8 mouse cellular contexts compared by ENCODE assay signal in genomic region chr15:96665889-96666288, GRCm38 (mm10). TPM values are rescaled to one million over a fixed set of nuclear protein-coding genes. Genes with fewer than 3 reads are reported as not detected.
DNase-seq lines count a peak whose midpoint lies in the region; ATAC-seq and TF ChIP-seq lines count a peak whose summit lies in the region.

No protein-coding gene starts in this region.

- no peaks in the 10 kb centered on the region for H3K9me3 ChIP-seq in heart, embryonic 12.5 days (replicated peaks)
- H3K9me3 ChIP-seq in kidney, embryonic 15.5 days (replicated peaks): no peaks in the 10 kb centered on the region
- no peaks in the 10 kb centered on the region for H3K9me3 ChIP-seq in midbrain, postnatal 0 days (ENCODE audit: low read length)
- H3K9me3 ChIP-seq in stomach, embryonic 15.5 days: no peaks in the 10 kb centered on the region

- peaks cover 11% of the 10 kb centered on the region for H3K4me1 ChIP-seq in heart, embryonic 12.5 days (replicated peaks)
- H3K4me1 ChIP-seq in kidney, embryonic 15.5 days: peaks cover 7% of the 10 kb centered on the region
- no peaks in the 10 kb centered on the region for H3K4me1 ChIP-seq in midbrain, postnatal 0 days (ENCODE audit: insufficient read depth, low read length)
- H3K4me1 ChIP-seq in stomach, embryonic 15.5 days: 0 out of 2 replicates have a peak, but pooled peaks cover 3% of the 10 kb centered on the region

- no peak overlapping the region for H3K4me3 ChIP-seq in heart, embryonic 12.5 days
- H3K4me3 ChIP-seq in kidney, embryonic 15.5 days (replicated peaks): no peak overlapping the region
- H3K4me3 ChIP-seq in midbrain, postnatal 0 days (ENCODE audit: low read depth, low read length): no peak overlapping the region
- H3K4me3 ChIP-seq in stomach, embryonic 15.5 days (replicated peaks): no peak overlapping the region

- no peak overlapping the region for H3K9ac ChIP-seq in heart, embryonic 12.5 days
- H3K9ac ChIP-seq in kidney, embryonic 15.5 days: no peak overlapping the region
- H3K9ac ChIP-seq in midbrain, postnatal 0 days (replicated peaks; ENCODE audit: low read length, poor library complexity, severe bottlenecking): no peak overlapping the region
- no peak overlapping the region for H3K9ac ChIP-seq in stomach, embryonic 15.5 days

- H3K27ac ChIP-seq in heart, embryonic 12.5 days (ENCODE audit: poor library complexity, severe bottlenecking): no peak overlapping the region
- no peak overlapping the region for H3K27ac ChIP-seq in kidney, embryonic 15.5 days
- H3K27ac ChIP-seq in midbrain, postnatal 0 days (ENCODE audit: low read depth, low read length): no peak overlapping the region
- H3K27ac ChIP-seq in stomach, embryonic 15.5 days: no peak overlapping the region

- DNase-seq in 416B (ENCODE audit: low read depth): peak; percentile 95
- DNase-seq in adrenal gland, adult 18-20 months (ENCODE audit: low spot score in 2 of 2): peak; percentile 45 to 59
- DNase-seq in embryo, embryonic 11.5 days (ENCODE audit: low read depth, low spot score): peak; percentile 75
- peak; percentile 72 for DNase-seq in liver
- peak; percentile 90 for DNase-seq in midbrain, postnatal 0 days (ENCODE audit: low spot score)

- 13% methylated on average over 3 of the region's 3 CpGs for WGBS in heart, embryonic 12.5 days
- 7% methylated on average over 3 of the region's 3 CpGs for WGBS in kidney, embryonic 15.5 days
- 10% methylated on average over 3 of the region's 3 CpGs for WGBS in midbrain, postnatal 0 days
- WGBS in stomach, embryonic 15.5 days: 10% methylated on average over 3 of the region's 3 CpGs

- ATAC-seq in heart, embryonic 12.5 days (ENCODE audit: insufficient number of reproducible peaks, low FRiP score): no peak
- ATAC-seq in kidney, embryonic 15.5 days (replicated peaks; ENCODE audit: low FRiP score): peak; percentile 79
- ATAC-seq in midbrain, postnatal 0 days (ENCODE audit: low FRiP score): no peak
- ATAC-seq in stomach, embryonic 15.5 days (ENCODE audit: insufficient read depth, low FRiP score, low read depth): peak; percentile 66; the same call in 1 of the 2 replicates

- no peaks in the 10 kb centered on the region for H3K27me3 ChIP-seq in heart, embryonic 12.5 days (replicated peaks)
- no peaks in the 10 kb centered on the region; the same call in 1 of the 2 replicates for H3K27me3 ChIP-seq in kidney, embryonic 15.5 days
- H3K27me3 ChIP-seq in midbrain, postnatal 0 days (ENCODE audit: insufficient read depth, low read length): no peaks in the 10 kb centered on the region
- no peaks in the 10 kb centered on the region for H3K27me3 ChIP-seq in stomach, embryonic 15.5 days (replicated peaks)

- H3K4me2 ChIP-seq in heart, embryonic 12.5 days: peak overlapping the region; percentile 58; the same call in 1 of the 2 replicates
- peak overlapping the region; percentile 55 for H3K4me2 ChIP-seq in kidney, embryonic 15.5 days
- no peak overlapping the region for H3K4me2 ChIP-seq in midbrain, postnatal 0 days (ENCODE audit: low read depth, low read length, poor library complexity, severe bottlenecking)
- peak overlapping the region; percentile 47 for H3K4me2 ChIP-seq in stomach, embryonic 15.5 days

- no peaks in the 10 kb centered on the region for H3K36me3 ChIP-seq in heart, embryonic 12.5 days
- H3K36me3 ChIP-seq in kidney, embryonic 15.5 days: no peaks in the 10 kb centered on the region
- no peaks in the 10 kb centered on the region for H3K36me3 ChIP-seq in midbrain, postnatal 0 days (ENCODE audit: insufficient read depth, low read length)
- no peaks in the 10 kb centered on the region for H3K36me3 ChIP-seq in stomach, embryonic 15.5 days

- TF ChIP-seq CTCF in midbrain, postnatal 0 days (IDR thresholded peaks at IDR 0.05): peak; percentile 79

RNA-seq across cellular contexts. Expression of gene Slc38a1, which starts 23.2 kb away (rescaled TPM):
- 10 to 100 TPM; 23.6 to 28.5 TPM for total RNA-seq in adrenal gland, adult 18-20 months (2021)
- polyA plus RNA-seq in heart, embryonic 12.5 days (2016; fragmentation: Nextera tagmentation; extraction: Ambion mirVana): 93.0 and 99.8 TPM in 2 replicates
- polyA plus RNA-seq in kidney, embryonic 15.5 days (2015; fragmentation: Nextera tagmentation; extraction: Ambion mirVana): 69.9 and 74.8 TPM in 2 replicates
- 75.2 and 90.4 TPM in 2 replicates for total RNA-seq in midbrain, postnatal 0 days (2014; rRNA removed)
- polyA plus RNA-seq in midbrain, postnatal 0 days (2015; fragmentation: Nextera tagmentation; extraction: Ambion mirVana): 76.1 and 91.2 TPM in 2 replicates
- 70.6 and 78.7 TPM in 2 replicates for polyA plus RNA-seq in stomach, embryonic 15.5 days (2015; fragmentation: Nextera tagmentation; extraction: Ambion mirVana)

RNA-seq across cellular contexts. Expression of gene Slc38a2, which starts 33.6 kb away (rescaled TPM):
- 100 to 1,000 TPM; 103 to 210 TPM for total RNA-seq in adrenal gland, adult 18-20 months (2021)
- 154 and 161 TPM in 2 replicates for polyA plus RNA-seq in heart, embryonic 12.5 days (2016; fragmentation: Nextera tagmentation; extraction: Ambion mirVana)
- 134 and 138 TPM in 2 replicates for polyA plus RNA-seq in kidney, embryonic 15.5 days (2015; fragmentation: Nextera tagmentation; extraction: Ambion mirVana)
- total RNA-seq in midbrain, postnatal 0 days (2014; rRNA removed): 90.9 and 96.1 TPM in 2 replicates
- polyA plus RNA-seq in midbrain, postnatal 0 days (2015; fragmentation: Nextera tagmentation; extraction: Ambion mirVana): 71.3 and 79.4 TPM in 2 replicates
- polyA plus RNA-seq in stomach, embryonic 15.5 days (2015; fragmentation: Nextera tagmentation; extraction: Ambion mirVana): 104 and 107 TPM in 2 replicates

Comparison
In these comparisons a context has a peak if more than half of its experiments do, and no peak if none do; other contexts are left out.
1. ATAC-seq: peak in kidney, embryonic 15.5 days (single experiment) and stomach, embryonic 15.5 days (single experiment); none in heart, embryonic 12.5 days (single experiment) and midbrain, postnatal 0 days (single experiment).
2. Peak in every context shown above with its lines, with median percentiles within 50 percentile points of each other: DNase-seq.